Mouse (Mus musculus): ENCODE measurements at regions not wholly inside any gene's neighbourhood (a gene's known extent, or its start where the extent isn't known, plus 50 kb on each side); places are given as distances from the start of the nearest gene placed in this dataset.

- TF ChIP-seq CTCF (IDR thresholded peaks at IDR 0.05; ENCODE audit: extremely low read depth, insufficient read depth, low read length), result no peak
- TF ChIP-seq POLR2A (IDR thresholded peaks at IDR 0.05; ENCODE audit: extremely low read depth, insufficient read depth, low read length), result no peak
Measured at GRCm38 (mm10) chr16:53439511-53439910, 985.6 kb upstream of the Alcam start.
